Mouse (Mus musculus): ENCODE data around the gene Bcas3. TPM values are rescaled to one million over a fixed set of nuclear protein-coding genes. Genes with fewer than 3 reads are reported as not detected.

The Bcas3 gene
- polyA plus RNA-seq, 1 experiment from 2014 or later, result 31.5 TPM

DNA sequence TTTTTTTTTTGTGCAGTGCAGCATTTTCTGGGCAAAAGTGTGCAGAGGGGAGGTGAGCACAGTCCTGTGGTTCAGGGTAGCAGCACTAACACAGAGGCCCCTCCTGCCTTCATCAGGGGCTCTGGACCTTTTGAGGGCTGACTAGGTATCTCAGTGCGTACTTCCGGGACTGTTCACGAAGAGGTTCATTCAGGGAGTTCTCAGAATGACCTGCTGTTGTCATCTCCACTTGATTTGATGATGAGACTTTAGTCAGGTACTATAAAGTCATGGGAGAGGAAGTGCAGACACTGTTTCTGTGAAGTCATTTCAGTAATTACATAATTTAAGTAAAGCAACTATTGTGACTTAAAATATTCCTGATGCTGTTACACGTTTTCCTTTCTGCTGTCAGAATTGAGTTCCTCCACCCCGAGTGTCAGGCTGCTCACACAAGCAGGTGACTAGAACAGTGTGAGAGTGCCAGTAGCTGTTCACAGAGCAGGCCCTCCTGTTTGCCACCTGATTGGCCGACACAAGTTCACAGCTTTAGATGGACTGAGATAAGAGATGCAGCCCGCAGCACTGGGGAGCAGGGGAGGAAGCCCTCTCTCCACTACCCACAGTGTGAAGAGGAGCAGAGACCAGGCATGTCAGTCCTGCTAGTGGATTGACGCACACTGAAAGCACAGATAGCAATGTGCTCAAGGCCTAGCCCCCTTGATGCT, 100.8 kb downstream of the Bcas3 start:
- no peaks in the 10 kb centered on the region for H3K27me3 ChIP-seq (ENCODE audit: insufficient read depth, low read length)
- no peak overlapping the region for H3K27ac ChIP-seq
- no peaks in the 10 kb centered on the region for H3K9me3 ChIP-seq (replicated peaks; ENCODE audit: low read length)
- ATAC-seq (replicated peaks; ENCODE audit: low FRiP score, low read depth) (no peak), DNase-seq (ENCODE audit: low spot score) (no peak)
- H3K4me3 ChIP-seq (replicated peaks; ENCODE audit: low read depth, low read length), result no peak overlapping the region
- H3K36me3 ChIP-seq (ENCODE audit: insufficient read depth, low read length), result no peaks in the 10 kb centered on the region
- no peaks in the 10 kb centered on the region for H3K4me1 ChIP-seq (replicated peaks; ENCODE audit: insufficient read depth, low read length)
- 70% methylated on average over 8 of the region's 8 CpGs for WGBS
- H3K4me2 ChIP-seq (ENCODE audit: low read length), result no peak overlapping the region
- TF ChIP-seq CTCF (IDR thresholded peaks at IDR 0.05; ENCODE audit: low read depth), result no peak
- H3K9ac ChIP-seq (ENCODE audit: low read depth, low read length), result no peak overlapping the region

DNA sequence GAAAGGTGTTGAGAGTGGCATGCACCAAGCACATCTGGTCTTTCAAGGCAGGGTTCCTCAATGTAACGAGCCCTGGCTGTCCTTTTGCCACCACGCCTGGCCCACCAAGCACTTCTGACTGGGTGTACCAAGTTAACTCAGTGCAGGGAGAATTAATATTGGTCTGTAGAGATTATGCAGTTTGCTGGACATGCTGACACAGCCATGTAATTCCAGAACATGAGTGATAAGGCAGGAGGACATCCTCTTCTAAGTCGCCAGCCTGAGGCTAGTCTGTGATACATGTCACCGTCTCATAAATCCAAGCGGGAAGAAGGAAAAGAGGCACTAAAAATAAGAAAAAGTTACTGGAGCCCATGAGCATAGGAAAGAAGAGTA, 101.3 kb downstream of the Bcas3 start:
- H3K4me1 ChIP-seq (replicated peaks; ENCODE audit: insufficient read depth, low read length), result no peaks in the 10 kb centered on the region
- no peak overlapping the region for H3K9ac ChIP-seq (ENCODE audit: low read depth, low read length)
- 86% methylated on average over 5 of the region's 5 CpGs for WGBS

DNA sequence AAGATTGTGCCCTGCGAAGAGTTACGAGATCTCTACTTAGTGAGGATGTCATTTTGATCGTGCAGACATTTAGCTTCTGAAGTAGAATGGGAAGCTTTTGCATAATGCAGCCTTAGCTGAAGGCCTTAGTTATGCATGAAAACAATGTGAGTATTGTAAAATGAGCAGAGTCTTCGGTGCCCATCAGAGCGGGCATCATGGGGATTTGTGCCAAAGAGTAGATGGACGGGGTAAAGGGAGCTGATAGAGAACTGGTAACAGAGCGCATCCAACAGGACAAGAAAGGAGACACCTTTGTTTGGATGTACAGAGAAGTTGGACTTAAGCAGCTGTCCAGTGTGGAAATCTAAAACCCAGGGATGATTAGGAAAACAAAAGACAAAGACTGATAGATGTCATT, 108.6 kb downstream of the Bcas3 start:
- 85% methylated on average over 7 of the region's 7 CpGs for WGBS
- Histone ChIP-seq H3K27ac (no peak overlapping the region), H3K9ac (ENCODE audit: low read depth, low read length) (no peak overlapping the region), H3K4me2 (ENCODE audit: low read length) (no peak overlapping the region), H3K27me3 (ENCODE audit: insufficient read depth, low read length) (no peaks in the 10 kb centered on the region), H3K9me3 (replicated peaks; ENCODE audit: low read length) (no peaks in the 10 kb centered on the region), H3K36me3 (ENCODE audit: insufficient read depth, low read length) (no peaks in the 10 kb centered on the region), H3K4me1 (replicated peaks; ENCODE audit: insufficient read depth, low read length) (no peaks in the 10 kb centered on the region), H3K4me3 (replicated peaks; ENCODE audit: low read depth, low read length) (no peak overlapping the region)
- ATAC-seq (replicated peaks; ENCODE audit: low FRiP score, low read depth) (no peak), DNase-seq (ENCODE audit: low spot score) (no peak)
- TF ChIP-seq CTCF (IDR thresholded peaks at IDR 0.05; ENCODE audit: low read depth), result no peak

More for the DNA sequence above, 101.3 kb downstream of the Bcas3 start:
- Histone ChIP-seq H3K9me3 (replicated peaks; ENCODE audit: low read length) (no peaks in the 10 kb centered on the region), H3K4me3 (replicated peaks; ENCODE audit: low read depth, low read length) (no peak overlapping the region), H3K27me3 (ENCODE audit: insufficient read depth, low read length) (no peaks in the 10 kb centered on the region), H3K36me3 (ENCODE audit: insufficient read depth, low read length) (no peaks in the 10 kb centered on the region), H3K4me2 (ENCODE audit: low read length) (no peak overlapping the region), H3K27ac (no peak overlapping the region)
- TF ChIP-seq CTCF (IDR thresholded peaks at IDR 0.05; ENCODE audit: low read depth), result no peak
- no peak for DNase-seq (ENCODE audit: low spot score)
- ATAC-seq (replicated peaks; ENCODE audit: low FRiP score, low read depth), result no peak

DNA sequence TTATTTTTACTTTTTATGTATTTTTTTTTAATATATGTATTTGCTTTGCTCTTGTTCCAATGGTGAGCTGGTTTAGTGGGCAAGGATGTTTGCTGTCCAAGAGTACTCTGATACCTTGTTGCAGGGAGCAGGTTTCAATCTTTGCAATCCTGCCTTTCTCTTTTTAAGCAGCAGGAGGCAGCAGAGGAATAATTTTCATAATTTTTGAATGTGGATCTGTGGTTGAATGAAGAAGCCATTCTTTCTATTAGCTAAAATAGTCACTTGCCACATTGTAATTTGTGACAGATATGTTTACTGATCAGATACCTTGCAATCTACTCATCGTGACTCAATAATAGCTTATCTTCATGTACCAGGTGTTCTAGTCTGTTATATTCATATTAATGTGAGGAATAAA, 116.6 kb downstream of the Bcas3 start:
- no peak overlapping the region for H3K4me3 ChIP-seq (replicated peaks; ENCODE audit: low read depth, low read length)
- 74% methylated on average over 1 of the region's 1 CpGs for WGBS
- H3K4me2 ChIP-seq (ENCODE audit: low read length), result no peak overlapping the region
- H3K27ac ChIP-seq, result no peak overlapping the region
- peak; percentile 76 for TF ChIP-seq CTCF (IDR thresholded peaks at IDR 0.05; ENCODE audit: low read depth)
- H3K9ac ChIP-seq (ENCODE audit: low read depth, low read length), result no peak overlapping the region
- DNase-seq (ENCODE audit: low spot score) (peak; percentile 70), ATAC-seq (replicated peaks; ENCODE audit: low FRiP score, low read depth) (no peak)
- no peaks in the 10 kb centered on the region for H3K9me3 ChIP-seq (replicated peaks; ENCODE audit: low read length)
- no peaks in the 10 kb centered on the region for H3K36me3 ChIP-seq (ENCODE audit: insufficient read depth, low read length)
- H3K4me1 ChIP-seq (replicated peaks; ENCODE audit: insufficient read depth, low read length), result no peaks in the 10 kb centered on the region
- H3K27me3 ChIP-seq (ENCODE audit: insufficient read depth, low read length), result no peaks in the 10 kb centered on the region

DNA sequence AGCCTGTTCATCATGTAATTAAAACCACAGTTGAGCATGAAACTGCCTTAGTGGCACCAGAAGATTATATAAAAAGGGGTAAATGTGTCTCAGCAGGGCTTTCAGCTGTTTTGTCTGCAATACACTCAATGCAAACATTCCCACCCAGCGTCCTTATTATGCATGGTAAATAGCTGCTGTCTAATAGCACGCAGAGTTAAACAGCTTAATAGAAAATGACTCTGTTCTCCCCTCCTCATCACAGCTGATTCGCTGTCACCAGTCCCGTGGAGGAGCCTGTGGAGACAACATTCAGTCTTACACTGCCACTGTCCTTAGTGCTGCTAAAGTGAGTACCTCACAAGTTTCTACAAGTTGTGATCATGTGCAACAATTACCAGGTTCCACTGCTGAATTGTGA, 117.5 kb downstream of the Bcas3 start:
- no peaks in the 10 kb centered on the region for H3K27me3 ChIP-seq (ENCODE audit: insufficient read depth, low read length)
- H3K9me3 ChIP-seq (replicated peaks; ENCODE audit: low read length), result no peaks in the 10 kb centered on the region
- TF ChIP-seq CTCF (IDR thresholded peaks at IDR 0.05; ENCODE audit: low read depth), result no peak
- H3K4me3 ChIP-seq (replicated peaks; ENCODE audit: low read depth, low read length), result no peak overlapping the region
- no peak for DNase-seq (ENCODE audit: low spot score)
- no peaks in the 10 kb centered on the region for H3K36me3 ChIP-seq (ENCODE audit: insufficient read depth, low read length)
- no peak overlapping the region for H3K27ac ChIP-seq
- WGBS, result 66% methylated on average over 4 of the region's 4 CpGs
- H3K4me1 ChIP-seq (replicated peaks; ENCODE audit: insufficient read depth, low read length), result no peaks in the 10 kb centered on the region
- ATAC-seq (replicated peaks; ENCODE audit: low FRiP score, low read depth), result no peak
- H3K9ac ChIP-seq (ENCODE audit: low read depth, low read length), result no peak overlapping the region
- H3K4me2 ChIP-seq (ENCODE audit: low read length), result no peak overlapping the region

DNA sequence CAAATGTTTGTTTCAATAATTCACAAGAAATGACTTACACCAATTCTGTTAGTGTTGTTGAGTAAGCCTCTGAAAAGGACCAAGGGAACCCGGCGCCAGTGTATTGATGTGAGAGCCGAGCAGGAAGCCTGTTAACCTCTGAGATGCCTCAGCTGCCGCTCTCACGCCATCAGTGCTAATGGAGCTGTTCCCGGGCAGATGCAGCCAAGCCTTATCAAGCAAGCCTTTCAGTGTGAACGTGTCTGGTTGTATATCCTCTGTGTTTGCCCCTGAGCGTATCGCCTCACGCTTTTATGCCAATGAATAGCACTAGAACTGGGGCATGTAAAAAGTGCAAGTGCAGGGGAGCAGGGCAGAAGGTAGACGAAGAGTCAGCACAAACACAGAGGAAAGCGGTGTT, 121.4 kb downstream of the Bcas3 start:
- H3K36me3 ChIP-seq (ENCODE audit: insufficient read depth, low read length), result no peaks in the 10 kb centered on the region
- no peak for ATAC-seq (replicated peaks; ENCODE audit: low FRiP score, low read depth)
- no peaks in the 10 kb centered on the region for H3K27me3 ChIP-seq (ENCODE audit: insufficient read depth, low read length)
- no peak overlapping the region for H3K9ac ChIP-seq (ENCODE audit: low read depth, low read length)
- no peaks in the 10 kb centered on the region for H3K9me3 ChIP-seq (replicated peaks; ENCODE audit: low read length)
- no peak for TF ChIP-seq CTCF (IDR thresholded peaks at IDR 0.05; ENCODE audit: low read depth)
- peak; percentile 79 for DNase-seq (ENCODE audit: low spot score)
- H3K4me3 ChIP-seq (replicated peaks; ENCODE audit: low read depth, low read length), result no peak overlapping the region
- WGBS, result 44% methylated on average over 12 of the region's 12 CpGs
- H3K27ac ChIP-seq, result no peak overlapping the region
- no peaks in the 10 kb centered on the region for H3K4me1 ChIP-seq (replicated peaks; ENCODE audit: insufficient read depth, low read length)
- no peak overlapping the region for H3K4me2 ChIP-seq (ENCODE audit: low read length)
